Mouse (Mus musculus): ENCODE measurements around the gene Racgap1.

Gene Racgap1

DNA sequence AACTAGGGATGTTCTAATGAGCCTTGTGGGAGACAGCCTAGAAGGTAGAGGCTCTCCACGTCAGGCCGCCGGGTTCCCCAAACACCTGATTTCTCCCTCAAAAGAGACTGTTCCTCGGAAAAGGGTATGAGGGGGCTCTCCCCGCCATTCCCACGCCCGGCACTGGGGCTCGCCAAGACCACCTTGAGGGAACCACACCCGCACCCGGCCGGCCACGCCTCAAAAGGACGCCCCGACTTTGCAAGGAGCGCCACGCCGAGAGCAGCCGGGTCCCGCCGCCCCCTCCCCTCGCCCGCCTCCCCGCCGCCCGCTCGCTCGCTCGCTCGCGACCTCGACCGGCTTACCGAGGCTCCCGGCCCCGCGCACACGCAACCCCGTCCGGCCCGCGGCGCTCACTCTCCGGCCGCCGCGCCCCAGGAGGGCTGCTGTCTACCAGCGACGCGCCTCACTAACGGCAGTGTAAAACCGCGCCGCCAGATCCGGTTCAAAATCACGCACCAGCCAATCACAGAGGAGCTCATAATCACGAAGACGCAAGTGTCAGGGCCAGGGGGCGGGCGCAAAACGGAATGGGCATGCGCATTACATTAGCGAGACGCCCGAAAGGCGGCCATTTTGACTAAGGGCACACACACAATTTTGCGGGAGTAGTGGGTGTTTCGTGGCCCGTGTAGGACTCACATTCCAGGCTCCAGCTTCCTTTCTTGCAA is at the start of gene Racgap1:
Racgap1 (minus strand) TSS at position 494 of the 710 bp plus-strand sequence.
- peak; percentile 98 for DNase-seq

DNA sequence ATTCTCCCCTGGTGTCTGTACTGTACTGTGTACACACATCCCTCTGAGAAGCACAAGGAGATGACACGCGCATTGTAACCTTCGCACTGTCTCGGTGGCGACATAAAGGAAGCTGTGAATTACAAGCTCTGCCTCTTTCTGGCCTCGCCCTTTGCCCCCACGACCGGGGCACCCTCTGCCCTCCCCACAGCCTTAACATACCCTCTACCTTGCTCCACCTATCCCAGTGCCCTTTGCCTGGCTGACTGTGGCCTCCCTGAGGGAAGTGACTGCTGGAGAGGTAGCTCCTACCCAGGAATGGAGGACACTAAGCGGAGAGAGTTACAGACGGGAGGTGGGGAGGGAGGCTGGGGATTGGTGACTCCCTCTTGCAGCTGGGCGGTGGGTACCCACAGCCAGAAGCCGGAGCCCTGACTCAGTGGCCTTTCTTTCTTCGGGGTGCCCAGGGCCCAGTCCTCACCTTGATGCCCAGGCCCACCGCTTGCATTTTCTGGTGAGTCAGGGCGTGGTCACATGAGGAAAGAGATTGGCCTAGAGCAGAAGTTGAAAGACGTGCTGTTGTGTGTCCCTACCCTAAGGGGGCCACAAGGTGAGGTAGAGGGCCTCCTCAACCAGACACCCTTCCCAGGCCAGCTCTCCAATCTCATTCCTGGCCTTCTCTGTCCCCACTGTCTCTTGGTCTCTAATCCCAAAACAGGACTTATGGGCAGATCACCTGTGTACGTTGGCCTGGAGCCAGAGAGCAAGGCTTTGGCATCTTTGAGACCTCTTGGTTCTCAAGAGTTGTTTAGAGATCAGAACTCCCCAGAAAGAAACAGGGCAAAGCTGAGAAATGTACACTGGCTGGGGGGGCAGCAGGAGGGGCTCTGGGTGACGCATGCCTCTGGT is 49.0 kb upstream of the Racgap1 start:
- DNase-seq = no peak

DNA sequence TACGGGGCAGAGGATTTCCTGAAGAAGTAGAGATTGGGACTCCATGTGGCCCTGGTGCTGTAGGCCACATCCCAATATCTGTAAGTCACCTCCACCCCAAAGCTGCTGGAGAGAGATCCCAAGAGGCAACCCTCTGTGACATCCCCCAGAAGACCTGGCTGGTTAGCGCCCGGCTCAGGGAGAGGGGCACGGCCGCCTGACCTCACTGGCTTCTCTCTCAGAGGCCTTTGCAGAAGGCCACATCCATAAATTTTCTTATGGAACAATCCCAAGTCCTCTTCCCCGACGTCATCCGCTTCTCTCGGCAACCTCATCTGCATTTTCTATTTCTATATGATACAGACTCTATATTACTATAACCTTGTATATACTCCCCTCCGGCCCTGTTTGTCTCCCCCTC is 48.3 kb upstream of the Racgap1 start:
- DNase-seq = no peak

DNA sequence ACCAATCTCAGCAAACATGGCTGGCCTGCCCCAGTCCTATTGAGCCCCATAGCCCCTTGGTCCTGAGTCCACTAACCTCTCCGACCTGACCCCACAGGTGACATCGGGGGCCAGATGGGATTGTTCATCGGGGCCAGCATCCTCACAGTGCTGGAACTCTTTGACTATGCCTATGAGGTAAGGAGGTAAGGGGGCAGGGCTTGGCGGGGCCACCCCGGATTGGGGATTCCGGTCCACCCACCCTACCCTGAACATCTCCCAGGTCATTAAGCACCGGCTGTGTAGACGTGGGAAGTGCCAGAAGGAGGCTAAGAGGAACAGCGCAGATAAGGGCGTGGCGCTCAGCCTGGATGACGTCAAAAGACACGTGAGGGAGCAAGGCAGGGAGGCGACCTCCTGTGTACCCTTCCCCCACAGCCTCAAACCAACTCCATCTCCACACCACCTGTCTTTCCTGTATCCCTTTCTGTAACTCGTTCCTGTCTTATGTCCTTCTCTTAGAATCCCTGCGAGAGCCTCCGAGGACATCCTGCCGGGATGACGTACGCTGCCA is 47.2 kb upstream of the Racgap1 start:
- DNase-seq = no peak

DNA sequence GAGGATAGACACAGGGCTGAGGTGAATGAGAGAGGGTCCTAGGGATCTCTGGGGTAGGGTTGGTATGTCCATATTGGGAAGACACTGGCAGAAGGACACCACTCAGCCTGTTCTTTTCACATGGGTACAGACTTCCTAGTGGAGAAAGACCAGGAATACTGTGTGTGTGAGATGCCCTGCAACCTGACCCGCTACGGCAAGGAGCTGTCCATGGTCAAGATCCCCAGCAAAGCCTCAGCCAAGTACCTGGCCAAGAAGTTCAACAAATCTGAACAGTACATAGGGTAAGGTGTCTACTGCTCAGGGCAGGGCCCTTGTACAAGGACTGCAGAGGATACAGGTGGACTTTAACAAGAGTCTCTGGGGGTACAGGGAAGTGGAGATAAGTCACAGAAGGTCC is 45.9 kb upstream of the Racgap1 start:
- no peak for DNase-seq

DNA sequence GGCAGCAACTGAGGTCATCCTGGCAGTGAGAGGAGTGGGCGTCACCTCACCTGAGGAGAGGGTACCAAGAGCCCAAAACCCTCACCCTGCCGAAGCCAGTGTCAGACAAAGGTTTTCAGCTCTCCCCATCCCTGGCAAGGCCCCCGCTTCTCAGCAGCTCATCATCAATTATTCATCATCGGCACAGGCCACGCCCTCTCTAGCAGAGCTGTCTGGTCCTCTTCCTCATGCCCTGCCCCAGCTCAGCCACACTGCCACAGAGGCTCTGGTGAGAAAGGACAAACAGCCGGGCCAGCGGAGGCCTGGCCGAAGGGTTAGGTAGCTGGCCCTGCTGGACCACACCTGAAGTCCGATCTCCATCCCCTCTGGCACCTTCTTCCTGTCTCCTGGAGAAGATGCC is 40.5 kb upstream of the Racgap1 start:
- no peak for DNase-seq

DNA sequence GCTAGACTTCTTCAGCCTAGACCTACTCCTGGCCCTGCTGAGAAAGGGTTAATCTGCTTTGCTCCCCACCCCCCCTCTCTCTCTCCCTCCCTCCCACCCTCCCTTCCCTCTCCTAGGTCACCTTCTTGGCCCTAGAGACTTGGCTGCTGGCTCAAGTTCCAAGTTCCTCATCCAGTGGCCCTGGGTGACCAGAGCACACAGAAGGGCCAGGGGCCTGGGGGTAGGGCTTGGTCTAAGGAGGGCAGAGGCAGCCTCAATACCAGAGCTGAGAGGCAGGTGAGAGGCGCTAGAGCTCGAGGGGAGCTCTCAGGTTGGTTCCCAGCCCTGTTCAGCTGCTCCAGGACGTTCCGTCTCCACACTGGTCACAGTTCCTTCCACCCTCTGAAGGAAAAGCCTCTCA is 39.5 kb upstream of the Racgap1 start:
- no peak for DNase-seq

DNA sequence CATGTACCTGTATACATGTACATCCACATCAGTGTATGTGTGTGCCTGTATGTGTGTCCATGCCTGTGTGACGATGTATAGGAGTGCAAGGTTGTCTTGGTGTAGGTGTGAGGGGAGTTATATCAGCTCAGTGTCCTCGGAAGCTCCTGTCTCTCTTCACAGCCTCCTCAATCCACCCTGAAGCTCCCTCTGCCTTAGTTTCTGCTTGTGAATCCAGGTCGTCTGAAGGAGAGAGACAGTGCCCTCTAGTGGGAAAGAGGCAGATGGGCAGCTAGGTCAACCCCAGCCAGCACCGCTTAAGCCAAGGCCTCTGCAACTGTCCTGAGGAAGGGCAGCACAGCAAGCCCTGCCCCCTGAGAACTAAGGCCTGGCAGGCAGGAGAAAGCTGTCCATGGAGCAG is 37.3 kb upstream of the Racgap1 start:
- DNase-seq = peak; percentile 69

DNA sequence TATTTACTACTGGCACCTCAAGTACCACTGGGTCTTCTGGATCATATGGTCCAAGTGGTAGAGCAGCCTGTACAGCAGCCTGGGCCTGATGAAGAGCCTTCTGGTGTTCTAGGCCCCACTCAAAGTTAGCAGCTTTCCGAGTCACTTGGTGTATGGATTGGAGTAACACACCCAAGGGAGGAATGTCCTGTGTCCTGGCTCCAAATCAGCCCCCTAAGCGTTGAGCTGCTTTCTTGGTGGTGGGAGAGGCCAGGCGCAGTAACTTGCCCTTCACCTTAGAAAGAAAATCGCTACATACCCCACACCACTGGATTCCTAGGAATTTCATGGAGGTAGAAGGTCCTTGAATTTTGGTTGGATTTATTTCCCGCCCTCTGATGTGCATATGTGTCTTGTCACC is 32.7 kb upstream of the Racgap1 start:
- no peak for DNase-seq

DNA sequence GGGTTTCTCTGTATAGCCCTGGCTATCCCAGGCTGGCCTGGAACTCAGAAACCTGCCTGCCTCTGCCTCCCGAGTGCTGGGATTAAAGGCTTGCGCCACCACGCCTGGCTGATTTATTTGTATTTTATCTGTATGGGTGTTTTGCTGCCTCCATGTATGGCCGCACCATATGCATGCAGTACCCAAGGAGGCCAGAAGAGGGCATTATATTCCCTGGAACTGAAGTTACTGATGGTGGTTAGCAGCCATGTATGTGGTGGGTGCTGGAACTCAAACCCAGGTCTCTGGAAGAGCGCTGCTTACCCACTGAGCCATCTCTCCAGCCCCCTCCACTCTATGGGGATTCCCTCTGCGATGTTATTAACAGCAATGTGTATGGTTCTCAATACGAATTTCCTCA is 31.4 kb upstream of the Racgap1 start:
- no peak for DNase-seq

DNA sequence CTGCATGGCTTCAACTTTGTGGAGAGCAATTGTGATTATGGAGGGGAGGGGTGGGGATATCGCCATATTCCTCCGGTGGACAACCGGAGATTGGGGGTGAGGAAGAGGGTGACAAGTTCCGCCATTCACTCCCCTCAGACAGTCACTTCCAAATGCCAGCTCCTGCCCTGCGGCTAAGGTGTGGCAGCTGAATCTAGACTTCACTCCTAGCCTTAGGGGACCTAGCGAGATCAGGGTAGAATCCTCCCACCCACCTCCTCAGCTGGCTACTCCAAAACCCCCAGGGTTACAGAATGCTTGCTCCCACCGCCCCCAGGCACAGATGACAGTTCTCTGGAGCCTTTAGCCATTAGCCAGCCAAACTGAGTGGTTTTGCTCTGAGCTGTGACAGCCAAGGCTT is 27.6 kb upstream of the Racgap1 start:
- DNase-seq = no peak

DNA sequence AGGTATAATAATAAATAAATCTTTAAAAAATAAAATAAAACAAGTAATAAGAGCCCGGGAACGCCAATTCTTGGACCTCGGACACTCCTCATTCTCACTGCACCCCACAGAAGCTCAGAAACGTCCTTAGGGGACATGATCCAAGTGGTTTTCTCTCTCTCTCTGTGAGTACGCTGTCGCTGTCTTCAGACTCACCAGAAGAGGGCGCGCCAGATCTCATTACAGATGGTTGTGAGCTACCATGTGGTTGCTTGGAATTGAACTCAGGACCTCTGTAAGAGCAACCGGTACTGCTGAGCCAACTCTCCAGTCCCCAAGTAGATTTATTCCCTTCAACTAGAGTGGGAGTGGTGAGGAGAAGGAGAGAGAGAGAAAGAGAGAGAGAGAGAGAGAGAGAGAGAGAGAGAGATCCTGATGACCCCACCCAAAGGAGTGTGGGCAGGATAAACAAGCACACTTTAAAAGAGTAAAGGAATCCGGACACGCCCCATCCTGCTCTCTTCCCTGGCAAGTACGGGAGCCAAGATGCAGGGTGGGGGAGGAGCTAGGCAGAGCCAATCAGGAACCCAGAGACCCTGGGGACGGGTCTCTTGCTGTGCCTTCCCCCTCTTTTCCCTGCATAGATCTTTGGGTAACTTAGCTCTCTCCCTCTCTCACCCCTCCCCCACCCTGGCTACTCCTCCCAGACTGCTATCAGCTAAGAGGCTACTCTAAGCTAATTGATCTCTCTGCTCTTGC is 26.8 kb upstream of the Racgap1 start:
- DNase-seq = no peak

DNA sequence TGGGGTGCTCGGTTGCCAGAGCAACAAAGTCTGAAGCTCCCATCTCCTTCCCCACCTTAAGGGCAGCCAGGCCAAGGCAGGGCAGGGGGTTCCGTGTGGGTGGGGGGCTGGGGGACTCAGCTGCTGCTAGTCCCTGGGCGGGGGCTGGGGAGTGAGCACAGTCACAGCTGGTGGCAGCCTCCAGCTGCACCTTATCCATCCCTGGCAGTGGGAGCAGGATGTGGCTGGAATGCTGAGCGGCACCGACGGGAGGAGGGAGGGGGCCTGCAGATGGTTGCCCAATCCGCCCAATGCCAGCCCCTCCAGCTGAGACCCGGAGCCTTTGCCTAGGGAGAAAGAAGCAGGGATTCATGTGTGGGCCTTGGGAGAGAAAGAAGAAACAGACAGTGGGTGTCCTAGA is 25.6 kb upstream of the Racgap1 start:
- DNase-seq = no peak

DNA sequence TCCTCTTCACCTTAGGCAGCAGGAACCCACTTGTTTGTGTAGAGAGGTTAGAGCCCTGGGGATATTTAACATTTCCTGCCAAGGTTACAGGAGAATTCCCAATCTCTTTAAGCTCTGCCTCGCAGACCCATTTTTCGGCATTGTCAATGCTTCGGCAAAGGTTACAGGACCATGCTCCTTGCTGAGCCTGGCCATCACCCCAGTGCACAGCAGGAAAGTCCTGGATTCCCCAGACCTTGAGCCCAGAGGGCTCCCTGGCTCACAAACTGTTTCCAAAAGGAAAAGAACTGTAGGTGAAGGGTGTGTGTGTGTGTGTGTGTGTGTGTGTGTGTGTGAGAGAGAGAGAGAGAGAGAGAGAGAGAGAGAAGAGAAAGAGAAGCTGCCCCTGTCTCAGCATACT is 23.4 kb upstream of the Racgap1 start:
- no peak for DNase-seq

DNA sequence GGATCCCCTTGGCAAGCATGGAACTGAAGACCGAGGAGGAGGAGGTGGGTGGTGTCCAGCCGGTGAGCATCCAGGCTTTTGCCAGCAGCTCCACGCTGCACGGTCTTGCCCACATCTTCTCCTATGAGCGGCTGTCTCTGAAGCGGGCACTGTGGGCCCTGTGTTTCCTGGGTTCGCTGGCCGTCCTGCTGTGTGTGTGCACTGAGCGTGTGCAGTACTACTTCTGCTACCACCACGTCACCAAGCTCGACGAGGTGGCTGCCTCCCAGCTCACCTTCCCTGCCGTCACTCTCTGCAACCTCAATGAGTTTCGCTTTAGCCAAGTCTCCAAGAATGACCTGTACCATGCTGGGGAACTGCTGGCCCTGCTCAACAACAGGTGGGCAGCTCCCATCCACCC is 20.3 kb upstream of the Racgap1 start:
- no peak for DNase-seq

DNA sequence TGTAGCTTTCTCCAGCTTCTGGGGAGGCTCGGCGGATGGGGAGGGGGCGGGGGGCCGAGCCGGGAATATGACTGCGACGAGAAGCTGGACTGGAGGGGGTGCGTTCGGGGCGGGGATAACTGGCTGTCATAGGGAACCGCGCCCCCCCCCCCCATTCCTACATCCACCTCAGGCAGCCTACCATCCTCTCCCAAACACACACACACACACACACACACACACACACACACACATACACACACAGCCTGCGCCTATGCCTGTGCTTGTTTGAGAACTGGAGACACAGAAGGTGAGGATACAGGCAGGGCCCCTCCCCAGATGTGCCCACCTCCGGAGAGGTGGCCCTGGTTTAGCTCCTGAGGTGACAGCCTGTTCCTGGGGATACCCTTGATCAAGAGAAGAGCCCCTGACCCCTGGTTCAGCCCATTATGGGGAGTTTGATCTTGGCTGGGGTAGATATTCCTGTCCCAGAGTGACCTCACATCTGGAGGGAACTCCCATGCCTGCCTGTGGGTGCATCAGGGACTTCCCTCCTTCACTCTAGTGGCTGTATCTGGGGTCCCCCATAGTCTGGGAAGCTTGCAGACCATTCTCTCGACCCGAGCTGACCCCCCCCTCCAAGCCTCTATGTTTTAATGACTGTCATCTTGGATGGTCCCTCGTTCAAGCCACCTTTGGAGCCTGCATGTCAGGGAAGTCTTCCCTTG is 19.7 kb upstream of the Racgap1 start:
- DNase-seq = no peak

DNA sequence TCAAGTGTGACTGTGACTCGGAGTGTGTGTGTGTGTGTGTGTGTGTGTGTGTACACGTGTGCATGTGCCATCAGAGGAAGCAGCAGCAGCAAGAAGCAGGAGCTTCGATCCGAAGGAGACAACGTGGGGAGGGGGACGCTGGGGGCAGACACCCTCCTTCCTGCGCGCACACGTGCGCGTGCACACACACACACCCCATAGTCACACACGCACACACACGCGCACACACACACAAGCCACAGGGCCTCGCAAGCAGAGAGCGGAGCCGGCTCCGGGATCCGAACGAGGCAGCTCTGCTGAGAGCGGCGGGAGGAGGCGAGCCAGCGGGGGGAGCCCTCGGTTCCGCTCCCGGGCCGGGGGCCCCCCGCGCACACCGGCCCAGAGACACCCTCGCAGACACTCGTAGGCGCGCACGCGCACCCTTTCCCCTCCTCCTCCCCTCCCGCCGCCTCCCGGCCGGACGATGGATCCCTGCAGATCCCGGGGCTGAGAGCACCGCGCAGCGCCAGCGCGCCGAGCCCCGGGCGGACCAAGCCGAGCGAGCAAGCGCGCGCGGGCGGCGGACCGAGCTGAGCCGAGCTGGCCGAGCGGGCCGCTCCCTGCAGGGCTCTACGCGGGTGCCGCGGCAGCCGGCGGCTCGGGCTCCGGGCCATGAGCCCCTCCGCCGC is 18.8 kb upstream of the Racgap1 start, which contains the start of gene Asic1:
Asic1 (plus strand) TSS at position 215 of the 668 bp plus-strand sequence.
- peak; percentile 42 for DNase-seq

DNA sequence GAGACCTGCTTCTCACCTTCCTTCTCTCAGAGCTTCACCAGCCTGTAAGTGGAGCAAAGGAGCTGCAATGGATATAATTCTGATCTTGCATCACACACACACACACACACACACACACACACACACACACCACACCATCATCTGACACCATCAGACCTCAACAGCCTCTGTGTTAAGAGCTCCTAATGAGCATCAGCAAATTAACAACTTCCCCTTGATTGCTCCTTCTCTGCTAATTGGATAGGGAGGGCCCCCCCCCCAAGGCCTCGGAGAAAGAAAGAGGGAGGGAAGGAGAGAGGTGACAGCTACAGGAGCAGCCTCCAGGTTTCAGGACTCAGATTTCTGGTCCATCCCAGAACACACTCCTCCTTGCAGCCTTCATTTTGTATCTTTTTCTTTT is 17.9 kb upstream of the Racgap1 start:
- no peak for DNase-seq

DNA sequence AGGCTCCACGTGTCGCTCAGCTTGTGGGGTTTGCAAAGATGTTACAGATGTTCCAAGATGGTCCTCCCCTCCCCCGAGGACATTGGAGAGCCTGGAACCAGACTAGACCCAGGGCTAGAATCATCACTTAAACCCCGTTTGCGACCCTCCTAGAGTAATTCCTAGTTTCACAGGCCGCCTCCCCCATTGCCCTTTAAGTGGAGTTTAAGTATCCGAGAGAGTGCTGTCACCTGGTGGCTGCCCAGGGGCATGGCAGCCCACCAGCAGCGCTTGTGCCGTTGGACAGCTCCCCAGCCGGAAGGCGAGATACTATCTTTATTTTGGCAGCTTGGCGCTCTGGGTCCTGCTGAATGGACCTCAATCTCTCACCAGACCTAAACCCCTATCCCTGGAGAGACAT is 17.4 kb upstream of the Racgap1 start:
- DNase-seq = peak; percentile 80

DNA sequence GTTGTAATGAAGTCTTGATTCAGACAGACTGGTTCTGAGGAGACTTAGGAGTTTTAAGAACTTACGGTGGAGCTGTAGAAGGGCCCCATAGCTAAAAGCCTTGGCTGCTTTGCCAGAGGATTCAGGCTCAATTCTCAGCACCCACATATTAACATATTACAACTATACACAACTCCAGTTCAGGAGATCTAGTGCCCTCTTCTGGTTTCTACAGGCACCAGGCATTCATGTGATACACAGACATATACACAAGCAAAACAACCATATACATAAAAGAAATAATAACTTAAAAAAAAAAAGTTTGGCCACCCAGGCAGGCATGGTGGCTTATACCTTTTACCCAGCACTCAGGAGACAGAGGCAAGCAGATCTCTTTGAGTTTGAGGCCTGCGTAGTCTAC is 16.1 kb upstream of the Racgap1 start:
- no peak for DNase-seq

DNA sequence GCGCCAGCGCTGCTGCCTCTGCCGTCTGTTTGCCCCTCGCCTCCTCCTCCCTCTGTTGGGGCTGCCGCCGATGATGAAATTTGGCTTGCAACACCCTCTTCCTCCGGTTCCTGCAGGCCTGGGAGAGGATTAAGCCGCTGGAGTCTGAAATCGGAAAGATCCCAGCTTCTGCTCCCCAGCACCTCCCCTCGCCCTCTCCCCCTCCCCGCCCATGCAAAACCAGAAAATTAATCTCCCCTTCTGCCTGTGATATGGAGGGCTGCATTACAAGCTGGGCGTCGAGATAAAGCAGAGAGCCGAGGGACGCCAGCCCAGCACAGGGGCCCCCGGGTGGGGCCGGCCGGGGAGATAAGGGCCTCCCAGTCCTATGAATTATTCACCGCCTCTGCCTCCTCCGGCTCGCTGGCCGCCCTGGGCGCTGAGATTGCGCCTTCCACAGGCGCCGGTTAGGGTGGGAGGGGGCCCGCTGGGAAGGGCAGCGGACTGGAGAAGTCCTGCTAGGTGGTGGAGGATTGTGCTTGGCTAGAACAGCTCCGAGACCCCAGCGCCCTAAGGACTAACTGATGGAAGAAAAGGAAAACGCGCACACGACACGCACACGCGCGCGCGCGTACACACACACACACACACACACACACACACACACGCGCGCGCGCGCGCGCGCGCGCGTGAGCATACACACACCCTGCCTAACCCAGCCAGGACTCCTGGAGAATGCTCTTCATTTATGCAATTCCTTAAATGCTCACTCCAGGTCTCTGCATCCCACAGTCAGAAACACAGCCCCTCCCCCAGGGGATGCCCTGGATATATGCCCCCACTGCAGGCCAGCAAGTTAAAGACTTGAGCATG is 13.4 kb upstream of the Racgap1 start:
- no peak for DNase-seq

Data from kidney, adult 9 months (tissue).